Mouse (Mus musculus) subcutaneous adipose tissue, adult 2 months (tissue): ENCODE results near the gene Mrgprb2. TPM values are rescaled to one million over a fixed set of nuclear protein-coding genes. Genes with fewer than 3 reads are reported as not detected.

Experiments
- polyA plus RNA-seq: library from polyadenylated mRNA; depleted of rRNA; stranded (reverse); fragments of >200 nt; gene quantifications from 2 replicates; pipeline ENCODE4 v1.2.3, GENCODE M21; 2012; ENCODE audit warnings: low replicate concordance; rRNA removed

Mrgprb2 gene
- 0.09 and 0.31 TPM in 2 replicates for polyA plus RNA-seq

DNA sequence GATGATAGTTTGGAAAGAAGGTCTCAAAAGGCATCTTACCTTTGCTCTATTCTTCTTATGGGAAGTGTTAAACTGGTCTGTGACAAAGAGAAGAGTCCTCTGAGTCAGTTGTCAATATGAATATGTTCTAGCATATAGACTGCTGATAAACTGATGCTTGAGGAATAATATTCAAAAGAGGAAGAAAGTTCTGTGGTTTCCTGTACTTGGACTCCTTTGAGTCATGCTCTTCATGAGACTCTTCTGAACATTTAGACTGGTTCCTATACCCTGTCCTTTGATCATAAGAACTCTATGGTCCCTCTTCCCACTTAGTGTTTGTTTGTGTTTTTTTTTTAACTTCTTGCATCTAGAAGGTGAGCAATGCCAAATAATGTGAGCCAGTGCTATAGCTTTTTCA, at the start of gene Mrgprb2:
Gene Mrgprb2, minus strand, starts transcription at position 101 of the 400 bp plus-strand sequence.

Other genes with a start within 250 kb of the Mrgprb2 start
- gene Mrgprb8, start 169.6 kb downstream of the Mrgprb2 start, polyA plus RNA-seq, result not detected in 2 replicates
- 0.04 and 0.41 TPM in 2 replicates for gene Mrgprb1, start 101.7 kb downstream of the Mrgprb2 start, polyA plus RNA-seq
- gene Mrgprx2, start 58.8 kb downstream of the Mrgprb2 start, polyA plus RNA-seq, result 0.01 and 0.08 TPM in 2 replicates
- gene Mrgprb3, start 85.7 kb upstream of the Mrgprb2 start, polyA plus RNA-seq, result not detected in 2 replicates
- 10.2 and 15.0 TPM in 2 replicates for gene Zdhhc13, start 230.9 kb upstream of the Mrgprb2 start, polyA plus RNA-seq